Mouse (Mus musculus) myocyte (in vitro differentiated cells): ENCODE results near the gene Ttll8.

Experiments used
- CEBPB ChIP-seq: IDR thresholded peaks from 2 replicates; pipeline ENCODE4 v1.6.1; 2011; ENCODE audit warnings: mild to moderate bottlenecking, moderate library complexity; ENCODE audit not compliant: poor library complexity, insufficient read depth, severe bottlenecking
- E2F4 ChIP-seq: IDR thresholded peaks from one replicate; pipeline ENCODE4 v1.6.1; 2011; ENCODE audit warnings: mild to moderate bottlenecking, control low read depth, moderate library complexity; ENCODE audit not compliant: insufficient read depth
- MYOD1 ChIP-seq, 3 experiments: IDR thresholded peaks; one replicate each; pipeline ENCODE4 v1.6.1; 2011; ENCODE audit warnings: control low read depth in 2 of 3, low read depth in 2 of 3, mild to moderate bottlenecking in 2 of 3, moderate library complexity in 1 of 3; ENCODE audit not compliant: insufficient read length in 2 of 3, control insufficient read depth in 1 of 3
- MYOG ChIP-seq, 3 experiments: IDR thresholded peaks; one replicate each; pipeline ENCODE4 v1.6.1; 2011; ENCODE audit warnings: control low read depth in 2 of 3, low read depth in 2 of 3, mild to moderate bottlenecking in 2 of 3; ENCODE audit not compliant: insufficient read length in 2 of 3, control insufficient read depth in 1 of 3, insufficient read depth in 1 of 3
- POLR2A ChIP-seq: IDR thresholded peaks from one replicate; pipeline ENCODE4 v1.6.1; 2011; ENCODE audit warnings: low read depth, mild to moderate bottlenecking, control low read depth, moderate library complexity; ENCODE audit not compliant: insufficient read length
- POLR2AphosphoS2 ChIP-seq: IDR thresholded peaks from one replicate; pipeline ENCODE4 v1.6.1; 2011; ENCODE audit warnings: low read depth, control low read depth; ENCODE audit not compliant: insufficient read length
- TCF12 ChIP-seq: IDR thresholded peaks from one replicate; pipeline ENCODE4 v1.6.1; 2011; ENCODE audit warnings: mild to moderate bottlenecking, control low read depth; ENCODE audit not compliant: poor library complexity, insufficient read depth, severe bottlenecking
- TCF3 ChIP-seq: IDR thresholded peaks from one replicate; pipeline ENCODE4 v1.6.1; 2011; ENCODE audit warnings: low read depth, control low read depth; ENCODE audit not compliant: insufficient read length
- USF1 ChIP-seq: IDR thresholded peaks from one replicate; pipeline ENCODE4 v1.6.1; 2011; ENCODE audit warnings: low read depth, mild to moderate bottlenecking, control low read depth, moderate library complexity

DNA sequence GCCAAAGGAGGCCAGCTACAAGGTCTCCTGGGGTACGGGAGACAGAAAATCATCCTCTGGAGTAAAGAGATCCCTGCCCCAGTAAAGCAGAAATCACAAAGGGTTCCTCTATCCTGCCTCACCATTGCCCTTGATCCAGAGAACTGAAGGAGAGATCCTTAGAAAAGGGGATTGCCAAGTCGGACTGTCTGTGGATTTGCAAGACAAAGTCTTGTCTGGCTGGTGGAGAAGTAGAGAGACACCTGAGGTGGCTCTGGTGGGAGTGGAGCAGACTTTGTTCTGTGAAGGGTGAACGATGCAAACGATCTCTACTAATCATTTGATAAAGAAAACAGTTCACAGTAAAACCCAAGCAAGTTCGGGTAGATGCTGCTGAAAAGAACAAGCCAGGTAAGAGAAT is 61.3 kb downstream of the Ttll8 start:
- TF ChIP-seq TCF12 (no peak), E2F4 (no peak), POLR2A (no peak), POLR2AphosphoS2 (no peak), USF1 (no peak), MYOG (IDR thresholded peaks at IDR 0.05; ENCODE audit: control insufficient read depth in 1 of 3, insufficient read depth in 1 of 3, insufficient read length in 2 of 3, low read depth in 2 of 3) (no peak), TCF3 (no peak), MYOD1 (IDR thresholded peaks at IDR 0.05; ENCODE audit: control insufficient read depth in 1 of 3, insufficient read length in 2 of 3, low read depth in 2 of 3) (no peak), CEBPB (no peak)
